Mouse (Mus musculus): Measurements from ENCODE around the gene Bach2. TPM values are rescaled to one million over a fixed set of nuclear protein-coding genes. Genes with fewer than 3 reads are reported as not detected.

The Bach2 gene
- polyA plus RNA-seq, 1 experiment, result 7.5 TPM

DNA sequence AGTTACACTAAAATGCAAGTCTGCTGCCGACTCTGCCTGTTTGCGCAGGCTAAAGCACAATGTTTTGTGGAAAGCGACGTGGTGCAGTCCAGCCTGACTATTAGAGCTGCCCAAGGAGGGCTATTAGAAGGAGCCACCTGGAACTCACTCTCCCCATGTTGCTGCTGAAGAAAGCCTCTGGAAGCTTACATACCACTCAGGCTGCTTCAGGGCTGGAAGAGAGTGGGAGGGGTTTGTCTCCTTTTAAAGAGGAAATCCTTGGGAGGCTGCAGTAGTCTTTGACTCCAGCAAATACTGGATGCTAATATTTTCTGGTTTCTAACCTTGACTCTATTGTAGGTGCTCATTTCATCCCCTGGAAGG lies 18.5 kb upstream of the Bach2 start:
- no peaks in the 10 kb centered on the region for H3K4me1 ChIP-seq (ENCODE audit: control insufficient read depth, insufficient read depth, low read length)
- no peak for DNase-seq
- H3K4me3 ChIP-seq (replicated peaks; ENCODE audit: extremely low read depth, low read depth, low read length), result no peak overlapping the region
- TF ChIP-seq POLR2A (IDR thresholded peaks at IDR 0.05; ENCODE audit: borderline replicate concordance, extremely low read depth, low read depth, low read length) (no peak), CTCF (IDR thresholded peaks at IDR 0.05; ENCODE audit: insufficient read depth, low read length) (no peak)
- WGBS, result 79% methylated on average over 4 of the region's 4 CpGs

DNA sequence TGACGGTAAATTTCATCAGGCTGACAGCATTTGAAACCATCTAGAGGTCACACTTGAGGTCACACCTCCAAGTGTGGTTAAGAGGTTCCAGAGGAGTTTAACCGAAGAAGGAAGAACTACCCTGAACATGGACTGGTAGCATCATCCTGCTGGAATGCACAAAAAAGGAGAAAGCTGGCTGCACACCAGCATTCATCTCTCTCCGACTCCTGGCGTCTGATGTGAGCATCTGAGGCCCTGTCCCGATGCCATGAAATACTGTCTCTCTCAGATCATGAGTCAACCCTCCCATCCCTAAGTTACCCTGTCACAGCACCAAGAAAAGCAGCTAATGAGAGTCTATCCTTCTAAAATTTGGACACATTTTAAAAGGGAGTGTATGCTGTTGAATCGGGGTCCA lies 17.6 kb upstream of the Bach2 start:
- no peak for DNase-seq
- TF ChIP-seq POLR2A (IDR thresholded peaks at IDR 0.05; ENCODE audit: borderline replicate concordance, extremely low read depth, low read depth, low read length) (no peak), CTCF (IDR thresholded peaks at IDR 0.05; ENCODE audit: insufficient read depth, low read length) (no peak)
- no peak overlapping the region for H3K4me3 ChIP-seq (replicated peaks; ENCODE audit: extremely low read depth, low read depth, low read length)
- 71% methylated on average over 6 of the region's 6 CpGs for WGBS
- H3K4me1 ChIP-seq (ENCODE audit: control insufficient read depth, insufficient read depth, low read length), result no peaks in the 10 kb centered on the region

DNA sequence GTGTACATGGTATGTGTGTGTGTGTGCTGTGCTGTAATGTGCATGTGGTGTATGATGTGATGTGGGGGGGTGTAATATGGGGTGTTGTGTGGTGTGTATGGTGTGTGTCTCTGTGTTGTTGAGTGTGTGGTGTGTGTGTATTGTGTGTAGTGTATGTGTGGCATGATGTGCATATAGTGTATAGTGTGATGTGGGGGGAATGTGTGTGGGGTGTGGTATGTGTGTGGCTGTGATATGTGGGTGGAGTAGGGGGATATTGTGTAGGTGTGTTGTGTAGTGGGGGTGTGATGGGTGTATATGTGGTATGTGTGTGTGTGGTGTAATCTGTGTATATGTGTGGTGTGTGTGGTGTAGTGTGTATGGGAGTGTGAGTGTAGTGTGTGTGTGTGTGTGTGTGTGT lies 15.0 kb upstream of the Bach2 start:
- H3K4me1 ChIP-seq (ENCODE audit: control insufficient read depth, insufficient read depth, low read length), result peaks cover 4% of the 10 kb centered on the region
- no peak for TF ChIP-seq POLR2A (IDR thresholded peaks at IDR 0.05; ENCODE audit: borderline replicate concordance, extremely low read depth, low read depth, low read length)
- no peak for TF ChIP-seq CTCF (IDR thresholded peaks at IDR 0.05; ENCODE audit: insufficient read depth, low read length)
- no peak overlapping the region for H3K4me3 ChIP-seq (replicated peaks; ENCODE audit: extremely low read depth, low read depth, low read length)
- DNase-seq, result no peak

DNA sequence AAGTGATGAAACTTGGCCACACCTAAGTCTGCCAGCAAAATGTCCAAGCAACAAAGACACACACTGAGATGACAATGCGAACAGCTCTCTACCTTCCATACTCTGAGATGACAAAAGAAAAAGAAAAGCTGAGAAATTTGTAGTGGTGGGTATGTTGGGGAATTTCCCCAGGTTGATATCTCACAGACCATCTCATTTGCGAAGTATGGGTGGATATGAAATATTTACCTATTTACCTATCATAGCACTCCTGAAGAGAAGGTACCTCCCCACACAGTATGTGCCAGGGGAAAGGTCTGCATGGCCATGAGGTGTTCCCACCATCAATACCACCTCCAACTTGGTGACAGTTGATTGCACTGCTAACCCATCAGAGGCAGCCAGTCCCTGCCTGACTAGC lies 13.4 kb upstream of the Bach2 start:
- Histone ChIP-seq H3K4me3 (replicated peaks; ENCODE audit: extremely low read depth, low read depth, low read length) (no peak overlapping the region), H3K4me1 (ENCODE audit: control insufficient read depth, insufficient read depth, low read length) (peaks cover 4% of the 10 kb centered on the region)
- no peak for DNase-seq
- 92% methylated on average over 2 of the region's 2 CpGs for WGBS
- TF ChIP-seq POLR2A (IDR thresholded peaks at IDR 0.05; ENCODE audit: borderline replicate concordance, extremely low read depth, low read depth, low read length), result no peak
- no peak for TF ChIP-seq CTCF (IDR thresholded peaks at IDR 0.05; ENCODE audit: insufficient read depth, low read length)

DNA sequence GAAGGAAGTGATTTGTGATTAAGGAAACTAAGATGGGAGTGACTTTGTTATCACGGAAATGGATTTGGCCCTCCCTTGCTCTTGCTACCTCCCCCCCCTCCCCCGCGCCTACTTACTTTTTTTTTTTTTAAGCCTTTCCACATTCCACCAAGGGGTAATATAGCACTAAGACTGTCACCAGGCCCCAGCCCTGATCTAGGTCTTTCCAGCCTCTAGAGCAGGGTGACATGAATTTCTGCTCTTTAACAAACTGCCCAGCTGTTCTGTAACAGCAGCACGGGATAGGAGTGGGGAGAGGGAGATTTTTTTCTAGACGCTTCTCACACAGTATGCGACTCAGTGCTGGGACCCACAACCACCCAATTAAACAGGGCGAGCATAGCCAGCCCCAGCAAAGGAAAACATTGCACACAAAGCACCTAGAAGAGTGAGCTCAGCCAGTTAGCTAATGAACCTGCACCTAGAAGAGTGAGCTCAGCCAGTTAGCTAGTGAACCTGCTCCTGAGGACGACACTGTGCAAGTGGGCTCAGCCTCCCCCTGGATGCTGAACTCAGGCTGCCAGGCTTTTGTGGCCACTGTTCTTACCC lies 10.5 kb upstream of the Bach2 start:
- WGBS, result 56% methylated on average over 8 of the region's 8 CpGs

DNA sequence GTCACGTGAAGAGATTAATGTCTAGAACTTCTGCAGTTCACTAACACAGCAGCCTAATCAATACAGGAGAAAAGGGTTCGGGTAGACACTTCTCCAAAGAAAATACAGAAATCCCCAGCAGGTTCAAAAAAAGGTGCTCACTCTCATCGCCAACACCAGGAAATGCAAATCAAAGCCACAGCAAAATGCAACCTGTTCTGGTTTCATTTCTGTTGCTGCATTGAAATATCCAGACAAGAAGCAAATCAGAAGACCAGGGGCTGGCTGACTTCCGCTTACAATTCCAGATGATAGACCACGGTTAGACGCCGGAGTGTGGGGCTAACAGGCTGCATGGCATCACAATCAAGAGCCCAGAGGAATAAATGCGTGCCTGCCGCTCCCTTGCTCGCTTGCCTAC lies 9.3 kb upstream of the Bach2 start:
- TF ChIP-seq CTCF (IDR thresholded peaks at IDR 0.05; ENCODE audit: insufficient read depth, low read length) (no peak), POLR2A (IDR thresholded peaks at IDR 0.05; ENCODE audit: borderline replicate concordance, extremely low read depth, low read depth, low read length) (no peak)
- no peak for DNase-seq
- H3K4me1 ChIP-seq (ENCODE audit: control insufficient read depth, insufficient read depth, low read length), result peaks cover 4% of the 10 kb centered on the region
- 84% methylated on average over 10 of the region's 10 CpGs for WGBS
- no peak overlapping the region for H3K4me3 ChIP-seq (replicated peaks; ENCODE audit: extremely low read depth, low read depth, low read length)

More for the DNA sequence above, 10.5 kb upstream of the Bach2 start:
- no peak for DNase-seq
- TF ChIP-seq POLR2A (IDR thresholded peaks at IDR 0.05; ENCODE audit: borderline replicate concordance, extremely low read depth, low read depth, low read length) (no peak), CTCF (IDR thresholded peaks at IDR 0.05; ENCODE audit: insufficient read depth, low read length) (no peak)
- peaks cover 4% of the 10 kb centered on the region for H3K4me1 ChIP-seq (ENCODE audit: control insufficient read depth, insufficient read depth, low read length)
- H3K4me3 ChIP-seq (replicated peaks; ENCODE audit: extremely low read depth, low read depth, low read length), result no peak overlapping the region

DNA sequence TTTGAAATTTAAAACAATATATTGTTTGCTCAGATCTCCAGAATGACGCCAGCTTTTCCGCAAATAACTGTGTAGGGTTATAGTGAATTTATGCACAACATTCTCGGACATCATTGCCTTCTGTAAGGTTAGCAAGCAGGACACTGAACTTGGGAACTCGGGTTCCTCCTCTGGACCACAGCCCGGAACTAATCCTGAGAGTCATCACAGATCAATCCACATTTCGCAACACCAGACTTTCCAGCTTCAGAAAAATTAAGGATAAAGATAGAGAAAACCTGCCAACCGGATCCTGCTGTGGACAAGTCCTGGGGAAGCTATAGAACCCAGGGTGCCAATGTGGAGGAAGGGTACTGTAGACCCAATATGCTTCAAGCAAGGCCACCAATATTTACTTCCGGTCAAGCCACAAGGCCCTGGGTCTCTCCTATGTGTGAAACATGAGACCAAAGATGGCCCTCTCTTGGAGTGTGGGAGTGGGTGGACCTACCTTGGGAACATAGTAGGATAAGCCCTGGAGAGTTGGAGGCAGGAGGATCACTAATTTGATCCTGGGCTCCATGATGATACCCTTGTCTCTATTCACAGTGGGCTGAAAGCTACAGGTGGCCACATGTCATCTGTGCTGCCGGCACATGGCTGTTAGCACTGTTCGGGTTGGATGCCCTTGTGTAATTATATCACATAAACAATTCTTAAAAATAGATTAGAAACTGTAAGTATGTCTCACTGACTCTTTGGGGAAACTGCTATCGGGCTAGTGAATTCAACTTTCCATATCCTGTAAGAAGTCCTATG lies 7.1 kb upstream of the Bach2 start:
- WGBS, result 79% methylated on average over 11 of the region's 11 CpGs

DNA sequence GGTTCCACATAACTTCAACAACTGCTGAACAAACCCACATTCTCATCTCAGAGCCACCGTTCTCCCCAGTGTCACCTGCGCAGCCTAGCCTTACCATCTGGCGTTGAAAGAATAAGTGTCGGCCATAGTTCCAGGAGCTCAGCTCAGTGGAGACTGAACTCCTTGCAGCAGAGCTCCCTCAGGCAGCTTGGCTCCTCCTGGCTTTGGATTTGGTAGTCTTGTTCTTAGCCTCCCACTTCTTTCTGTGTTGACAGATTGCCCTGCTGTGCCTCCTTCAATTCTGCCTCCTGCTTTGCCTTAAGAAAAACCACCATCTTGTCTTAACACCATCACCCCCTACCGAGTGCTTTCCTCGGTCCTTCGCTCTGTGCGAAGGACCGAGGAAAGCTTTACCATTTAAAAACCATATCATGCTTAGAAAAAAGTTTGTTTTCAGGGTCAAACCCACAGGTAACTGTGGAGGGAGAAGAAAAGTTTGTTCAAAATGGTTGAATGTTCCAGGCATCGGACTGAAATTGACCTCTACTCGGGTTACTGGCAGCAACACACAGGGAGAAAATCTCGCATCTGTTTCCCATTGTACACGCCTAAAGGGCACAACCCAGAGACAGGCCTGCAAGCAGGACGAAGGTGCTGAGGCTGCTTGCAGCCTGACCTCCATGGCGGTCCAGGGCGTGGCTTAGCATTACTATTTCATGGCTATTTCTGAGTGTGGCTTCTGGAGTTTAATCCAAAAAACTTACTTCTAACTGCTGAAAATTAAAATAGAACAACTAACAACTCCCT lies 2.5 kb upstream of the Bach2 start:
- no peak for DNase-seq
- Histone ChIP-seq H3K4me3 (replicated peaks; ENCODE audit: extremely low read depth, low read depth, low read length) (no peak overlapping the region), H3K4me1 (ENCODE audit: control insufficient read depth, insufficient read depth, low read length) (peaks cover 6% of the 10 kb centered on the region)
- TF ChIP-seq POLR2A (IDR thresholded peaks at IDR 0.05; ENCODE audit: borderline replicate concordance, extremely low read depth, low read depth, low read length) (no peak), CTCF (IDR thresholded peaks at IDR 0.05; ENCODE audit: insufficient read depth, low read length) (no peak)
- 87% methylated on average over 16 of the region's 16 CpGs for WGBS

More for the DNA sequence above, 7.1 kb upstream of the Bach2 start:
- TF ChIP-seq POLR2A (IDR thresholded peaks at IDR 0.05; ENCODE audit: borderline replicate concordance, extremely low read depth, low read depth, low read length) (no peak), CTCF (IDR thresholded peaks at IDR 0.05; ENCODE audit: insufficient read depth, low read length) (no peak)
- Histone ChIP-seq H3K4me1 (ENCODE audit: control insufficient read depth, insufficient read depth, low read length) (peaks cover 4% of the 10 kb centered on the region), H3K4me3 (replicated peaks; ENCODE audit: extremely low read depth, low read depth, low read length) (no peak overlapping the region)
- DNase-seq, result no peak

DNA sequence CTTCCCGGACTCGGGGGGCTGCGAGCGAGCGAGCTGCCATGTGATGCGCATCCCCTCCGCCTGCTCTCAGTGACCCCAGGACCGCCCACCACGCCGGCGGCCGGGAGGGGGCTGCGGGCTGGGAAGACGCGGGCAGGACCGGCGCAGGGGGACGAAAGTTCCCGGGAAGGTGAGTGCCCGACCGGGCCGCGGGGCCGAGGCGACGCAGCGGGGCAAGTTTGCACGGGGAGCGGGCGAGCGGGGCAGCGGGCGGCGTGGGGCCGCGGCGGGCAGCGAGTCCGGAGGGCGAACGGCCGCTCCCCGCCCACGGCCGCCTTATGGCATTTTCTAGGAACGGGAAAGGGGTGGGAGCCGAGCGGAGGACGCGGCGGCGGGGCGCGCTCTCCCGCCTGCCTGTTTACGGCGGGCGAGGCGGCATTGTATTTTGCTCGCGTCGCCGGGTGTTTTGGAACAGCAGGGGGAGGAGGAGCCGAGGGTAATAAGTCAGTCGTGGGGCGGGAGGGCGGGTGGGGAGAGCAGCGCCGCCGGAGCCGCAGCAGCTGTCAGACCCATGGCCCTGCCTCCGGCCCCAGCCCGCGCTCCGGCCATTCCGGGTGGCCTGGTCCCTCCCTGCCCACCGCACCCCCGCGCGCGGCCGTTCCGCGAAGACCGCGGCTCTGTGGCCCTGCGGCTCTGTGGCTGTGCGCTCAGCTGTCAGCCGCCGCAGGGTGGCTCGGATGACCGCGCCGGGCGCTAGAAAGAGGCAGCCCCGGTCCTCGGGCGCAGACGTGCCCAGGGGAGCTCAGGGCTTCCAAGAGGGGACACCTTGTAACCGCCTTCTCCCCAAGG lies 531 bp downstream of the Bach2 start:
- TF ChIP-seq POLR2A (IDR thresholded peaks at IDR 0.05; ENCODE audit: borderline replicate concordance, extremely low read depth, low read depth, low read length) (peak; percentile 52; the same call in 1 of the 2 replicates), CTCF (IDR thresholded peaks at IDR 0.05; ENCODE audit: insufficient read depth, low read length) (no peak)
- peak overlapping the region; percentile 85 for H3K4me3 ChIP-seq (replicated peaks; ENCODE audit: extremely low read depth, low read depth, low read length)
- peaks cover 9% of the 10 kb centered on the region for H3K4me1 ChIP-seq (ENCODE audit: control insufficient read depth, insufficient read depth, low read length)
- peak; percentile 75 for DNase-seq
- WGBS, result under 1% methylated on average over 98 of the region's 100 CpGs
